Mouse (Mus musculus) lung, postnatal 0 days (tissue): ENCODE data around the gene Nrl.

ENCODE experiments used
- CTCF ChIP-seq: IDR thresholded peaks from 2 replicates; pipeline ENCODE4 v1.5.1; 2016; ENCODE audit warnings: antibody characterized with exemption, mild to moderate bottlenecking
- EP300 ChIP-seq: IDR thresholded peaks from 2 replicates; pipeline ENCODE4 v1.6.1; 2016; ENCODE audit warnings: antibody characterized with exemption, mild to moderate bottlenecking, control low read depth

- no peak for TF ChIP-seq CTCF
- TF ChIP-seq EP300 = no peak
Measured at GRCm38 (mm10) chr14:55563249-55563648, 38.5 kb upstream of the Nrl start.
